Mouse (Mus musculus): ENCODE data around the gene Cmtm3.
"Not testable (repeated sequence)": the region's sequence is repeated elsewhere in the genome, so short reads cannot be mapped to it uniquely, and the experiment has no call there.

The Cmtm3 gene

GRCm38 (mm10) chr8:104339229-104339982, at the start of gene Cmtm3:
Gene Cmtm3 (plus strand): TSS chr8:104339410.
- DNase-seq = no peak

GRCm38 (mm10) chr8:104293081-104293480, 46.1 kb upstream of the Cmtm3 start, which contains the start of gene Cmtm2a:
Gene Cmtm2a (minus strand): TSS chr8:104293181.
- DNase-seq = not testable (repeated sequence)

- peak; percentile 13 to 52 for DNase-seq
These were observed 44.8 kb upstream of the Cmtm3 start for GRCm38 (mm10) chr8:104294396-104294795.

- not testable (repeated sequence) for DNase-seq
These were observed 37.6 kb upstream of the Cmtm3 start for GRCm38 (mm10) chr8:104301577-104301976.

- DNase-seq = not testable (repeated sequence)
These were observed 36.7 kb upstream of the Cmtm3 start for GRCm38 (mm10) chr8:104302536-104302935.

GRCm38 (mm10) chr8:104304962-104305361, 34.2 kb upstream of the Cmtm3 start:
- DNase-seq = no peak

- DNase-seq = not testable (repeated sequence)
These were observed 30.9 kb upstream of the Cmtm3 start for GRCm38 (mm10) chr8:104308341-104308740.

GRCm38 (mm10) chr8:104309441-104310155, 29.6 kb upstream of the Cmtm3 start, which contains the start of the genes Gm45711 and Cmtm1:
Gene Gm45711 (minus strand): TSS chr8:104310081.
Gene Cmtm1 (minus strand): TSS chr8:104310145.
- peak in 1 of 2 experiments; percentile 4 for DNase-seq

GRCm38 (mm10) chr8:104312023-104312422, 27.2 kb upstream of the Cmtm3 start:
- DNase-seq = not testable (repeated sequence)

GRCm38 (mm10) chr8:104313311-104313710, 25.9 kb upstream of the Cmtm3 start:
- peak in 1 of 2 experiments; percentile 14 for DNase-seq

GRCm38 (mm10) chr8:104321267-104321666, 17.9 kb upstream of the Cmtm3 start, which contains the start of gene Gm11020:
Gene Gm11020 (plus strand): TSS chr8:104321567.
- DNase-seq = not testable (repeated sequence)

GRCm38 (mm10) chr8:104321930-104322329, 17.3 kb upstream of the Cmtm3 start, which contains the start of gene Cmtm2b:
Gene Cmtm2b (plus strand): TSS chr8:104322230.
- DNase-seq = not testable (repeated sequence)

GRCm38 (mm10) chr8:104332665-104333631, 6.3 kb upstream of the Cmtm3 start:
- DNase-seq = no peak

- DNase-seq = no peak
These were observed 5.4 kb upstream of the Cmtm3 start for GRCm38 (mm10) chr8:104333786-104334185.

GRCm38 (mm10) chr8:104334196-104334595, 5.0 kb upstream of the Cmtm3 start:
- DNase-seq = no peak

GRCm38 (mm10) chr8:104336806-104337205, 2.4 kb upstream of the Cmtm3 start:
- no peak for DNase-seq

GRCm38 (mm10) chr8:104337890-104338289, 1.3 kb upstream of the Cmtm3 start:
- DNase-seq = no peak

- no peak for DNase-seq
These were observed 698 bp downstream of the Cmtm3 start for GRCm38 (mm10) chr8:104339983-104340232.

GRCm38 (mm10) chr8:104340233-104341105, 1.3 kb downstream of the Cmtm3 start:
- DNase-seq = peak; percentile 45 to 61

GRCm38 (mm10) chr8:104341106-104341561, 1.9 kb downstream of the Cmtm3 start:
- peak; percentile 44 to 54 for DNase-seq

GRCm38 (mm10) chr8:104341678-104342077, 2.5 kb downstream of the Cmtm3 start:
- DNase-seq = no peak

Measured in kidney, adult 8-10 months (tissue).